Mouse (Mus musculus) c-Kit-positive CD71-positive TER-119-positive erythroid progenitor cells, embryonic 14.5 days (primary cell): ENCODE measurements around the gene Olfml1.

Source experiments
- DNase-seq: peaks from one replicate; pipeline ENCODE4 v3.0.0-alpha.2; 2013; ENCODE audit warnings: low spot score

Olfml1 gene

DNA sequence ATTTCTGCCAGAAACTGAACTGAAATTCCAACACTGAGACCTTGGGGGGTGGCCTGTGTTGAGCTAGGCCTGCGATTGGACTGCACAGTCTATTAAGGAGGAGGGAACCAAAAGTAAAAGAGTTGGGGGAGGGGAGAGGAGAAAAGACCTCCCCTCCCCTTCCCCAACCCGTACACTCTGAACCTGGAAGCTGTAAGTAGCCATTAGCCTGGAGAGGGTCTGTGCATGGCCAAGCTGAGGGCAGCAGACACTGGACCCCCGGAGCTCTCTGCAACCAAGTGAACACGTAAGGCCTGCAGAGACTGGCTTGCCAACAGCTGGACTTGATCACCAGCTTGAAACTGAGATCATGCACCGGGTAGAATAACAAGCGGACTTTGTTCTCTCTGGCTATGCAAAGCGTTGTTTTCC is at the start of gene Olfml1:
Gene Olfml1 (plus strand): TSS at position 186 of the 411 bp plus-strand sequence.
- no peak for DNase-seq

DNA sequence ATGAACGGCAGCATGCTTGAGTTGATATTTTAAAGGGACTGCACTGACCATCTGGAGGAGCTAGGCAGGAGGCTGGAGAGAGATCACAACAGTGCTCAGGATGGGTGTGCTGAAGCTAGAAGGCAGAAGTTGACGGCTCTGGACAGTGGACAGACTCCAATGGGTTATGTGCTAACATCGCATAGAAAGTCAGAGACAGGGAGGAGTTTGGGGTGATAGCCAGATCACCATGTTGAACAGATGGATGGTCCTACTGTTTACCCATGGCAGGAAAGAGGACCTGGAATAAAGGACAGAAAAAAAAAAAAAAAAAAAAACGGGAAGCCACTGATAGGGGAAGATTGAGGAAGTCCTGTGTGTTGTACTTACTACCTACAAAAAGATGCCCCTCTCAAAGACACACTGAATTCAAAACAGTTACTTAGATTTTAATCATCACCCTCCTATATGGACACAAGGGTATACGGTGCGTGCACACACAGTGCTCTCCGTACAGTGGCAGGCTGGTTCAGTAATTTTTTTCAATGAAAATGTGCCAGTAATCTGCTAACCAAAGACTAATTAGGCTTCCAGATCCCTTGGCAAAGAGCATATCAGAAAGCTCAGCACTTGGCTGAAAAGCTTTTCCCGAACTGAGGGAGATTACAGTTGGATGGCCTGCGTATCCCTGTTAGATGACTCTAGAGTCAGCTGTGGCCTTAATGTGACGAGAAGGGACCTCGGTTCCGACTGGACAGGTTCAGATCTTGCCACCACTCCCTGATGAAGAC is 47.8 kb upstream of the Olfml1 start:
- no peak for DNase-seq

DNA sequence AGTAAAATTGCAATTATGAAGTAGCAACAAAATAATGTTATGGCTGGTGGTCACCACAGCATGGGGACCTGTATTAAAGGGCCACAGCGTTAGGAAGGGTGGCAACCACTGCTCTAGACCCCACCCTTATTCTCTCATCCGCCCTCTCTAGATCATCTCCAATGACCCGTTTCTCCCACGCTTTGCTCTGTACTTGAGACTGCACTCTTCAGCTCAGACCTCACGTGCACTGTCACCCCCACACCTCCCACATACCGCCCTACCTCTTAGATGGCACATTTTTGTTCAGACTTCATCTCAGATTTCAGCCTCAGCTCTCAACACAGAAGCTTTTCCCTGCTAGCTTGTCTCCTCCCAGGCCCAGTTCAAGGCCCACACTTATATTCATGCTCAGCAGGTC is 45.8 kb upstream of the Olfml1 start:
- DNase-seq, result no peak

DNA sequence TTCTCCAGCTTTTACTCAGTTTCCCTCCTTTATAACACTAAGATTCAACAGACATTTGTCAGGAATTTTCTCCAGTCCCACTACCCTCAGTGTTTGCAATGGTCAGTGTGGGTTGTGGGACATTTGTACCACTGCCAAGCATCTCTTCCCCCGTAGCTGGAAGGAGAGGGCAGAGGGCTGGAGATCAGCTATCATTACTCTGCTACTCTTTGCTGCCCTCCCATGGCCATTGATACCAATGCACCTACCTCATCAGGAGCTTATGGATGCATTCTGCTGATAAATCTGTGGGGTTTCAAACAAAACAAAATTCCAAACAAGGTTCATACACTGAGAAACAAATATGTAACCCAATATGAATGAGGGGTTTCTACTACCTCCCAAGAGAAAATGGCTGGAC is 40.9 kb upstream of the Olfml1 start:
- DNase-seq, result peak; percentile 3

DNA sequence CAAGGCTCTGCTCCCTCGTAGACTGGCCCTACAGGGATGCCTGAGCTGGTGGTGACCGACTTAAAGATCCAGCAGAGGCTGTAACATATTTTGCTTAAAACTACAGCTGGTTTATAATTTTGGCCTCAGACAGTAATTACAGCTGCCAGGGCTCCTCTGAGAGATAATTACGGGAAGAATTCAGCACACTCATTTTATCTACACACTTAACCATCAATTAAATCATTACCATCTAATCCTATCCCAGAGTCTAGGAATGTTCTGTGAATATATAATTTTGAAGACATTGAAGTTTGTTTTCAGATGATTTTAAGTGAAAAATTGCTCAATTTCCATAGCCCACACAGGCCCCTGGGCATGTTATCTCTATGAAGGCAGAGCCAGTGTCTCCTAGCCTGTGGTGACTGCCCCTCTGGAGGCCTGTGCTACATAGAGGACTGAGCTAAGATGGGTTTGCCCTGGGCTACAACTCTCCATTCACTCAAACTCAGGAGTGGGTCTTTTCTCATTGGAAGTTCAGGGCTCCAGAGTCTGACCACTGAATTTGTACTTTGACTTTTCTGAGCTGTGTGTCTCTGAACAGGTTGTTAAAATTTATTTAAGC is 39.0 kb upstream of the Olfml1 start:
- no peak for DNase-seq

DNA sequence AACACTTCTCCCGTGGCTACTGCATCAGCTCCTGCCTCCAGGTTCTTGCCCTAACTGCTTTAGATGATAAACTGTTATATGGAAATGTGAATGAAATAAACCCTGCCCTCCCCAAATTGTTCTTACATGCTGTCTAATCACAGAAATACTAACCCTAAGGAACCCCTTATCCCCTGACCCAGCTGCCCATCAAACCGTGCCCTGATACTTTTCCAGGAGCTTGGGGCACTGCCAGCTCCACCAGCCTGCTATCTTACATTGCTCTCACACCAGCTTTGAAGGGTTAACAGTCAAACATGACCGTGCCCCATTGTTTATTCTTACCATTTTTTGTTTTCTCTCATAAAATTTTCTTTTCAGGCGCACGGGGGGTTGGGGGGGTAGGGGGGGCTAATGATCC is 37.9 kb upstream of the Olfml1 start:
- DNase-seq, result no peak

DNA sequence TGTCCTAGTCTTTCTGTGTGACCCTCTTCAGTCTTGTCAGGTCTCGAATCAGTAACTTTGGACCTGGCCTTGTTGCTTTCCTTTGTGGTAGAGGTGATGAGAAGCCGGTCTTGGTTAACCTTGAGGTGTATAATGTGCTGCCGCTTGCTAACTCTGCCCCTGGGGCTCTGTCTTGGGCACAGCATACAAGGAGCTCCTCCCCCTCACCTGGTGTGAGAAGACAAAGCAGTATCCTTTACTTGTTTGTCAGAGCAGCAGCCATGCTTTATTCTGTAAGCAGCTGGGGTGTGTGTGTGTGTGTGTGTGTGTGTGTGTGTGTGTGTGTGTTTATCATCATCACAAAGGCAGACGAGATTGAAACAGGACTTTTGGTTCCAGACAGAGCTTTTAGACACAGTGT is 31.9 kb upstream of the Olfml1 start:
- no peak for DNase-seq

DNA sequence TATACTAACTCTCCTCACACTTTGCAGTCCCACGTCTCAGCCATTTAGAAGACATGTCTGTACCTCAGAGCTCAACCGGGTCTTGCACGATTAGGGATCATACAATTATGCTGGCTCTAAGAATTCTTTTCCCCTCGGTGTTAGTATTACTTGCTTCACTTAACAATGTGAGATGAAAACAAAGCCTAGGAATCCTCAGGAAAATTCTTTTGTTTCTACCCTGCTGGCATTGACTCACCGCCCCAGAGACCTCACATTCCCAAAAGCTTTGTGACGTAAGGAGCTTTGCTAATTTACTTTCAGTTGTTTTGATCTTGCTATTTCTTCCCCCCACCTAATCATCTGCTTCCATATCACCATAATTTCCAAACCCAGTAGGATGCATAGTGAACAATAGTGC is 30.7 kb upstream of the Olfml1 start:
- no peak for DNase-seq

DNA sequence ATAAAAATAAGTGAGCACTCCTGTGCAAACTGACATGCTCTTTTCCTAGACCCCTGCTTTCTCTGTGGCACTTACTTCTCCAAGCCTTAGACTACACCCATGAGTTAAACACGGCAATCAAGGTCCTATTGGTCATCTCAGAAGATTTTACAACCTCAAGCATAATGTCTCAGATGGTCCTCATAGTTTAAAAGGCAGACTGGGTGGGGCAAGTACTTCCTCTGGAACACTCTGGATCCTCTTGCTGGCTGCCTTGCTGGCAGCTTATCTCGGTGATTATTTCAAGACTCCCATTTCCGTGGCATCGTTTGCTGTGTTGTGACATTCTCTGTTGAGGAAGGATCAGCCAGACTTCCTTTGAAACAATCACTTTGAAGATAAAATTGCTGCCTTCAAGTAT is 27.2 kb upstream of the Olfml1 start:
- no peak for DNase-seq

DNA sequence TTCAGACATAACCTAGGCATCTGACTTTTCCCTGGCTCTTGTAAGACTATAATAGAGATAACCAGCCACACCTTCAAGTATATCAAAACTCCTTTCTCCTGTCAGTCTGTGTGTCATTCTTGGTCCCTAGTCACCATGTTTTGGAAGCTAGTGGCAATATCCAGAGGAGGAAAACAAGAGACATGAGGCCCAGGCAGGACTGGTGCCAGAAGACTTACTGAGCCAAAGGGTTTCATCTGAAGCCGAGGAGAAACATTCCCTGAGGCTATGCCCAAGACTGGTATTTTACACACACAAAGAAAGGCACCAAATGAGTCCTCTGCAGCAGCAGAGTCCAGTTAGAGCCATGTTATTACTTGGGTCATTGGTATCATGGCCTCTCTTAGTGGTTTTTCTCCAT is 22.2 kb upstream of the Olfml1 start:
- no peak for DNase-seq

DNA sequence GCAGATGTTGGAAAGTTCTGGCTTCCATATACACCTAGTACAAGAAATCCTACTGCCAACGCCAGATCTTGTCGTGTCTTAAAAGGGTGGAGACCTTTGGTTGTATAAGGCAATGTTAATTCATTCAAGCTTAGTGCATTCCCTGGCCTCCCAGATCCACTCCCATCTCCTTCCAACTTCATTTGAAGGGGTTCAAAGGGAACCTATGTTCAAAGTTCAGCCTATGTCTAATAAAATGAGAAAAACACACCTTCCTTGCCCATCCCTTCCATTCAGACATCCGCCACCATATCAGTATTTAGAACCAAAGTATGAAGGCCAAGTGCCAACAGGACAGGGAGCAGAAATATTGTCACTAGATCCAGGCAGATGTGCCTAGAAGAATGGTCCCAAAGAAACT is 19.4 kb upstream of the Olfml1 start:
- no peak for DNase-seq

DNA sequence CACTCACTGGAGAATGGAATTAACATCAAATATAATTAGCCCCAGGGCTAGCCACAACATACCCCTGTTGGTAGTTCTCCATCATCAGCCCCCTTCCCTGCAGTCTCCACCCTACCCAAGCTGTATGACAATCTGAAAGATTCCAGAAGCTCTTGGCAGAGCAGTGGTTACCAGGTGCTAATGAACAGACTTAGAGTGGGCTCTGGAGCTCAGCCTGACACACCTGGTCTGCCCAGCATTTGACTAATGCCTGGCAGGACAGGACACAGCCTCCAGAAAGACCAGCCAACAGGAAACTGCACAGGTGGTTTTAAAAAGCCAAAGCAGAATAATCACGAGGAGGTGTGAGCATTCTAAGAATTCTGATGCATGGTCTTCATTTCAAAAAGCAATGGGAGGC is 13.8 kb upstream of the Olfml1 start:
- DNase-seq, result no peak

DNA sequence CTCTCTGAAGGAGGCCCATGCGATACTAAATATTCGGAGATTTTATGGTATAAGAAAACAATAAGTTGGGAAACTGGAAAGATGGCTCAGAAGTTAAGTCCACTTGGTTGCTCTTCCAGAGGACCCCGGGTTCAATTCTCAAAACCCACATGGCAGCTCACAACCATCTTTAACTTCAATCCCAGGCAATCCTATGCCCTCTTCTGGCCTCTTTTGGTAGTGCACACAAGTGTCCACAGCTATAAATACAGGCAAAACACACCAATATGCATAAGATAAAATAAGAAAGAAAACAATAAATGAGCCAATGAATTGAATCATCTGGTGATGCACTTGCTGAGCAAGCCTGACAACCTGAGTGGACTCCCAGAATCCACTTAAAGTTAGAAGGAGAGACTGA is 11.3 kb upstream of the Olfml1 start:
- peak; percentile 11 for DNase-seq

DNA sequence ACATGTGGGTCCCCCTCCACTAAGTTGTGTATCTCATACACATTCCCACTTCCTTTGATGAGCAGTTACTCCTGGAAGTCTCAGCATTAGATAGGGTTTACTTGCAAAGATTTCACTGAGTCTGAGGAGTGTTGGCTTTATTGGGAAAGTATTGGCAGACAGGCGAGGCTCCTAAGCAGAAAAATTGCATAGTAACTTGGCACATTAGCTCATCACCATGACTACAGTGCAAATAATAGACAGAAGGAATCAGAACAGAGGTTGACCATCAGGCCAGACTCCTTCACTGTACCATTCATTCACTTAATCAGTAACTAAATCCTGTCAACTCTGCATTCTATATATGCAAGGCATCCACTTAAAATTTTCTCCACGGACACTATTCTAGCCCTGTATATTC is 6.6 kb upstream of the Olfml1 start:
- DNase-seq, result no peak

DNA sequence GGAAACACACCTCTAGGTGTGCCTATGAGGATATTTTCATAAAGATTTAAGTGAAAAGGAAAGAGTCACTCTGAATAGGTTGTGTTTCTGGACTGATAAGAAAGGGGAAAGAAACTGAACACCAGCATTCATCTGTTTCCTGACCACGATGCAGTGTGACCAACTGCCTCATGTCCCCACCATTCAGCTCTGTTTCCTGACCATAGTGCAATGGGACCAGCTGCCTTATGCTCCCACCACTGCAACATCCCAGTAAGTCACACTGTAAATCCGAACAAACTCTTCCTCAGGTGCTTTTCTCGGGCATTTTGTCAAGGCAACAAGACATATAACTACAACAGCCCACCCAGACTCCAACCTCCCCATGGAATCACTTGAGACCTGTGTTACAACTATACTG is 5.7 kb upstream of the Olfml1 start:
- DNase-seq, result no peak

DNA sequence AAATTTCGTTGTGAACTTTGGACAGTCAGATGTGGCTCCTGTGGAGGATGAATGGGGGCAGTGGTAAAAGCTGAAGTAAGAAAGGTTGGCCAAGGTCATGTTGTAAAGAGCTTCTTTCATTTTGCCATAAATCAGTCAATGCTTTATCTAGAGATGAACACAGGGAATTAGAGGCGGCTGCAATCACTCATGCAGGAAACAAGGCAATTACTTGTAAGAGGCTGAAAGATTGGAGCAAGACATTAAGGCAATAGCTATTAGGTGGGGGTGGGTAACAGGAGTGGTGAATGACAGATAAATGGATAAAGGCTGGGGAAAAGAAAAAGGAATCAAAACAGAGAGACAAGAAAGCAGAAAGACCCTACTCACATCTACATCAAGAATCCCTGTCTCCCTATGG is 3.5 kb upstream of the Olfml1 start:
- no peak for DNase-seq

DNA sequence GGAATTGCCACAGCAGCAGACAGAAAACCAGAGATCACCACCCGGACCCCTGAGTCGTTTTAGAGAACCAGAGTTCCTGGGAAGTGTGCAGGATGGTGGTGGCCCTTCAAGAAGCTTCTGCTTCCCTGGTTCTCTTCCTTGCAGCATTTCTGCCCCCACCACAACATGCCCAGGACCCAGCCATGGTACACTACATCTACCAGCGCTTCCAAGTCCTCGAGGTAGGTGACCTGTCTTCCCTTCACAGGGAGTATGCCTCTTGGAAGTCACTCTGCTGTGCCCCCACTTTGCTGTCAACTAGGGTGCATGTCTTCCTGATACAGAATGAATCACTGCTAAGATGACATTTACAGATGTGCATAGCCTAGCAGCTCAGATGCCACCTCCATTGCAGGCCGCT is 428 bp downstream of the Olfml1 start:
- DNase-seq, result no peak

DNA sequence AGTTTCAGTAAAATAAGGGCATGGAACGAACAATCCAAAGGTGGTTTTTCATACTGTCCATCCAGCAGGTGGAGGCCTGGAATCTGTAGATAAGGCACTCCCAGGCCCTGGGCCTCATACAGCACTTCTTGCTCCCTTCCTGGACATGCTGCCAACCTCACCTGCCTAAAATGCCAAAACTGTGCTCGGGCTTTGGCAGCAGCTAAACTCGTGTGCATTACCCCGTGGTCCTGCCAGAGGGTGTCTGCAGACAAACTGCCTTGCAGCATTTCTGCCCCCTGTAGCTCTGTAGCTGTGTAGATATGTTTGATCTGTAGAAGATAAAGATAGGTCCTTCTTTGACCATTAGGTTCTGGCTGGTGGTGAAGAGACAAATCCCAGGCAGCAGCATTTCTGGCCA is 1.7 kb downstream of the Olfml1 start:
- DNase-seq, result no peak

DNA sequence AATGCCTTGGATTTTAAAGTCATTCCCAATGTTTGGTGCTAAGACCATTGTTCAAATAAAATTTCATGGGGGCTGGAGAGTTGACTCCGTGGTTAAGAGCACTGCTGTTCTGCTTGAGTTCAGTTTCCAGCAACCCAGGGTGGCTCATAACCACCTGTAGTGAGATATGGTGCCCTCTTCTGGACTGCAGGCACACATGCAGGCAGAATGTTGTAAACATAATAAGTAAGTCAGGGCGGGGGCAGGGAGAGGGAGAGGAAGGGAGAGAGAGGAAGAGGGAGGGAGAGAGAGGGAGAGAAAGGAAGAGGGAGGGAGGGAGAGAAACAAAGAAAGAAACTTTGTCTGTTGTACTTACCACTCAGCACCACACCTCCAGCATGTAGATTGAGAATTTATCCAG is 6.6 kb downstream of the Olfml1 start:
- no peak for DNase-seq

DNA sequence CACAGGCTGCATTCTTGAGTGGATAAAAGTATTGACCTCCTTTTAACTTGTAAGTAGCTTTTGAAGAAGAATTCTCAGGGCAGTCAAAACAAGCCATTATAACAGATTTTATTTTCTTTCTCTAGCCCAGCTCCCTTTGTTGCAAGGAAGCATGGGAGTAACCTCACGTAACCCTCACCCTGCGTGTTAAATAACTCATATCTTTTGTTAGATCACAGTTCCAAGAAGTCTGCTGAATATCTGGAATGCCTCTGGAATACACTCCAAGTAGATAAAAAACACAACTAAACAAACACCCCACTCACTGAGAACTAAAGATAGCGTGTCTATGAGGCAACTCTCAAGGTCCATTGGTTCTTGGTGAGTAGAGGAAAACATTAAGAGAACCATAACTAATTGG is 7.0 kb downstream of the Olfml1 start:
- no peak for DNase-seq

DNA sequence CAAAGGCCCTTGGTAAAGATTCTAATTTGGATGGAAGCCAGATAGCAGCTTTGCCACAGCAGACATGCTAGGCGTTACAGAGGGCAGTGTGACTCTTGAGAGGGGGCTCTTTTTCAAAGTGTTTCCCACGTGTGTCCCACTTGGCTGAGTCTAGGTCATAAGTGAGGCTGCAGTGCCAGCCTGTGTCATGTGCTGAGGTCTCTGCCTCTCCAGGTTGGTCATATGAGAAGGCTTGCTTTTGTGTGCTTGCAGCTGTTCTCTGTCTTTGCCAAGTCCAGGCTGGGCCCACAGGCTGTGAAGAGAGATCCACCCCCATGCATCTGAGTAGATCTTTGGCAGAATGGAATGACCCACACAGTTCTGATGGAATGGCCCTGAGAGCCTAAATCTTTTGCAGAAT is 25.4 kb downstream of the Olfml1 start:
- DNase-seq, result no peak

DNA sequence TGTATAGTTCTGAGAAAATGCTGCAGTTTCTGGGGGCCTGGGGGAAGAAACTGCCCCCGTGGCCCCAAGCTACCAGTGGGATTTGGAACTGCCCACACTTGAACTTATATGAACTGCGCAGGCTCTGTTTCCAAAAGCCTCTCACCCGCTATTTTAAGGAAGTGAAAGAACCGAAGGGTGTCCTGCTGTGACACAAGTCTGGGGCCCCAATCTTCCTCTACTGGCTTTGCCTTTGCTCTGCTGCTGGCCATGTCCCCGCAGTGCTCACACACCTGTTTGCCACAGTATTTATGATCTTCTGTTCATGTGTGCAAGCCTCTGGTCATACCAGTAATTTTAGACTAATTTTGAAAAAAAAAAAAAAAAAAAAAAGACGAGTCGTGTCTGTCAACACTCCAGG is 26.7 kb downstream of the Olfml1 start:
- DNase-seq, result no peak

DNA sequence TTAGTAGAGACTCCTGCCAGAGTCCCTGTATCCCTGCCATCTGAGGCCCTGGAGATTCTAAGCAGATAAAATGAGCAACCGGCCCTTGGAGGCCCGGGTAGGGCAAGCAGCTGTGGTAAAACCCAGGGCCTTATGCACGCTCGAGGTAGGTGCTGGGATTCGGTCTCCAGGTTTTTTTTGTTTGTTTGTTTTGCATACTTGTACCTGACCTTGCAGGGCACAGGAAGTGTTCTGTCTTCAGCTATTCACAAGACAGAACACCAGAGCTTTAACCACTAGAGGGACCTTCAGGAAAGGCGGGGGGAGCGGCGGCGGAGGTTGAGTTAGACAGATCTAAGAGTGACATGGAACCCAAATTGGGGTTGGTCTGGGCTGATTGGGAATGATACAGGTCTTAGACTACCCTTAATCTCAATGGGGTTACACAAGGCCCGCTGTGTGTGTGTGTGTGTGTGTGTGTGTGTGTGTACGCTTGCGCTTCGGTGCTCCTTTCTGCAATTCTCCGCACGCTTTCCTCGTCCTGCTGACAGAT is 27.1 kb downstream of the Olfml1 start:
- peak; percentile 29 for DNase-seq

DNA sequence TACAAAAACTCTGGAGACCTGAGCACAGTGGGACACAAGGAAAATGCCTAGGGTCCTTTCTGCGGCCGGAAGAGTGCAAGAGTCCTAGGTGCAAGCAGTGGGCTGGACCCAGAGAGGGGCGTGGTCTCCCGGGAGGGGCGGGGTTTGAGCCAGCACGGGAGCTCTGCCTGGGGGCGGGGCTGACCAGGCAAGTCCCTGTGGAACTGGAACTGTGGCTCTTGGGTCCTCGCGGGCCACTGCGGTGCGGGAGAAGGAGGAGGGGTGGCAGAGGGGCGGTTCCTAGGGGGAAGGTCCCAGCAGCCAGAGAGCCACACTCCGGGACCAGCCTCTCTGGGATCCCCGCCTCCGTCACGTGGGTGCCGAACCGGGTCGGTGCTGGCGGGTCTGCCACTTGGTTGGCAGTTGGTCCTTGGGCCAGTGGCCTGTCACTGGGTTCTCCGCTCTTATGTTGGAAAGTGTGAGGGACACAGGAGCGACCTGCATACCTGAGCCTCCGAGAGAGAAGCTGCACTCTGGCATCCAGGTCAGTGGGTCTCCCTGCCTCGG is 27.7 kb downstream of the Olfml1 start, which contains the start of gene Ppfibp2:
Gene Ppfibp2 (plus strand): TSS at position 351 of the 546 bp plus-strand sequence.
- DNase-seq, result peak; percentile 71
